Mouse (Mus musculus): ENCODE results near the gene Gm5662.
"Not testable (repeated sequence)": the region's sequence is repeated elsewhere in the genome, so short reads cannot be mapped to it uniquely, and the experiment has no call there.

Gm5662 gene

DNA sequence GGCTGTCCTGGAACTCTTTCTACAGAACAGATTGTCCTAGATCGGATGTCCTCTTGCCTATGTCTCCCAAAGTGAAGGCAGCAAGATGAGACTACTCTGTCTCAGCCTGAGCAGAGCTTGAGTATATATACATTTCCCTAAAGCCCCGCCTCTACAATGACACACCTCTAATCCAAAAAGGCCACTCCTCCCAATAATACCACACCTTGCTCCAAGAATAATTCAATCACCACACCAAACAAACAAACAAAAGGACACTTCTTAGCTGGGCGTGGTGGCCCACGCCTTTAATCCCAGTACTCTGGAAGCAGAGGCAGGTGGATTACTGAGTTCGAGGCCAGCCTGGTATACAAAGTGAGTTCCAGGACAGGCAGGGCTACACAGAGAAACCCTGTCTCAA lies at the start of gene Gm5662:
Gene Gm5662, minus strand, starts transcription at position 101 of the 400 bp plus-strand sequence.
- DNase-seq (ENCODE audit: low spot score) = not testable (repeated sequence)

DNA sequence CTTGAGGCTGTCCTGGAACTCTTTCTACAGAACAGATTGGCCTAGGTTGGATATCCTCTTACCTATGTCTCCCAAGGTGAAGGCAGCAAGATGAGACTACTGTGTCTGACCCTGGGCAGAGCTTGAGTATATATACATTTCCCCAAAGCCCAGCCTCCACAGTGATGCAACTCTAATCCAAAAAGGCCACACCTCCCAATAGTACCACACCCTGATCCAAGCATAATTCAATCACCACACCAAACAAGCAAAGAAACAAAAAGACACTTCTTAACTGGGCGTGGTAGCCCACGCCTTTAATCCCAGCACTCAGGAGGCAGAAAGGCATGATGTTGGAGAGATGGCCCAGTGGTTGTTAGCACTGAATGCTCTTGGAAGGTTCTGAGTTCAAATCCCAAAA lies 49.6 kb upstream of the Gm5662 start, which contains the start of gene Gm5039:
Gene Gm5039, minus strand, starts transcription at position 101 of the 400 bp plus-strand sequence.
- DNase-seq (ENCODE audit: low spot score) = not testable (repeated sequence)

DNA sequence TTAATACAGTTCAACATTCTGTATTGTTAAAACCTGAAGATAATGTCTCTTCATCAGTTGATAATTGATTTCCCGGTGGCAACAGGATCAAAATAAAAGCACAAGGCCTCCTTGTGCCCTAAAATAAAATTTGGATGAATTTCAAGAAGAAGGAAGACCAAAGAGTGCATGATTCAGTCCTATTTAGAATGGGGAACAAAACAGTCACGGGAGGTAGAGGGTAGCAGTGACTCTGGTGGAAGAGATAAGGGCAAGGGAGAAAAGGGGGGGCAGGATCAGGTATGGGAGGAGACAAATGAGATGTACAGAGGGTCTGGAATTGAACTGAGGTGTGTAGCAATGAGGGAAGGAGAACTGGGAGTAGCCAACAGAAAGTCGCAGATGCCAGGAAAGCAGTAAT lies 40.3 kb upstream of the Gm5662 start:
- DNase-seq (ENCODE audit: low spot score) = no peak

DNA sequence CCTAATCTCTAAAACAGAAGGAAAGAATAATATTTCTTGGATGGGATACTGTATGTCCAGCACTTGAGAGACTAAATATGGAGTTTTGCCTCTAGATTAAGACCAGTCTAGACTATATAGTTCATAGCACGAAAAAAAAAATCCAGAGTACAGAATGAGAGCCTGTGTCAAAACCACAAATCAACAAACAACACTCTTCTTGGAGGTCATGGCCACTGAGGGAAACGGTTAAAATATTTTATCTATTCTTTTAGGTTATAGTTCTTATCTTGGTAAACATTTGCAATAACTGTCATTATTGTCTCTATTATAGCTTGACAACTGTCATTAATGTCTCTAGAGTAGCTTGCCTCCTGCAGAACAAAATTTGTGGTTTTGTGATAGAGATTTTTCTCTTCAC lies 22.9 kb upstream of the Gm5662 start:
- not testable (repeated sequence) for DNase-seq (ENCODE audit: low spot score)

DNA sequence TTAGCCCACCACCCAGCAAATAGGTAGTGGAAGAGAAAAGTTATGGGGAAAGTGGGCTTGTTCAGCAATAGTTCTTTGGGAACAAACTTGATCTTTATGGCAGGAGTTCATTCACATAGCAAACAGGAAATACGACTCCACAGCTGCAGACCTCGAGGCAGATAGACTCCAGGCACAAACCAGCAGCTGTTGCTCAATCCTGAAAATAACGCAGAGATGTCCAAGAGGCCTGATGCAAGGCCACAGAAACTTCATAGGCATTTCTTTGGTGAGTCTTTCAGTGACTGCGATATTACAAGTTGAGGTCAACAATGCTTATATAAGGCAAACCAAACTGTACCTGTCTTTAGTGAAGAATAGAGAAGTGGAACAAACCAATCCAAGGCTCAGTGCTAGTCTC lies 18.8 kb upstream of the Gm5662 start:
- DNase-seq (ENCODE audit: low spot score) = not testable (repeated sequence)

DNA sequence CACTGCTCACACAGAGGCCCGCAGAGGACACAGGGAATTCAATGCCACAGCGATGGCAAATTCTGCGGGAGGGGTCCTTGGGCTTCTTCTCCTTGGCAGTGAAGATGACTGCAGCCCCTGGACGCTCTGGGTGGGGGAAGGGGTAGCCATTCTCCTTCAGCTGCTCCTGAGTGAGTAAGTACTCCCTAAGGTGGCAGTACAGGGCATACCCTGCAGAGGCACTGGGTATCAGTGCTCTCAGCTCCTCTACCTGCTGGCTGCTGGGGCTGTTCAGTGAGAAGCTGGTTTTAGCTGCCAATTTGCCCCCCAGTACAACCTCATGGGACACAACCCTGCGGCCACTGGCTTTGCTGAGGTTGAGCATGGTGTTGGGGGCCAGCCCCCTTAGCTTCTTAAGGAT lies 10.9 kb upstream of the Gm5662 start:
- DNase-seq (ENCODE audit: low spot score) = not testable (repeated sequence)

DNA sequence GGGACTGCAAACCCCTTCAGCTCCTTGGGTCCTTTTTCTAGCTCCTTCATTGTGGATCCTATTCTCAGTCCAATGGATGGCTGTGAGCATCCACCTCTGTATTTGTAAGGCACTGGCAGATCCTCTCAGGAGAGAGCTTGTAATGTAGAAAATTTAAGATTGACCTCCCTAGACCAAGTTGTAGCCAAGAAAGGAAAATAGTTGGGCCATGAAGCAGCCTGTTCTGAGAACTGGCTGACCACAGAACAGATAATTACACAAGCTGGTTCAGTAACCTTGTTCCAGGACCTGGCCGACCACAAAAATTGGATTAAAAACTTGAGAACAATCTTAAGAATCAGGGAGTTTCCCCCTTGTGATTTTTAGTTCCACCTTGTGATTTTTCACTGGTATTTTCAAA lies 17.1 kb downstream of the Gm5662 start:
- DNase-seq (ENCODE audit: low spot score) = no peak

DNA sequence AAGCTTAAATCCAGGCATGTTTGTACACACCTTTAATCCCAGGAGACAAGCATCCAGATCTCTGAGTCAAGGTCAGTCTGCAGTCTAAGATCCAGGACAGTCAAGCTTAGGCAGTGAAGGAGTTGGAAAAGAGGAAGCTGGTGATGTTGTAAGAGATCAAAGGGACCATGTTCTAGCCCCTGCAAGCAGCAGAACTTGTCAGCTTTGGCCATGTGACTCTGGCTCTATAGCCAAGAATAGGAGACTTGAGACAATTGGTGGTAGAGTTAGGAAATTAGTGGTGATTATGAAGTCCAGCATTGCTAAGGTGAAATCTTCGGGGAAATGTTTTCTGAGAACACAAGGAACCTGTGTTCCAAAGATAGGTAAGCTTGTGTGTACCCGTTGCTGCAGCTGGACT lies 18.4 kb downstream of the Gm5662 start:
- not testable (repeated sequence) for DNase-seq (ENCODE audit: low spot score)

DNA sequence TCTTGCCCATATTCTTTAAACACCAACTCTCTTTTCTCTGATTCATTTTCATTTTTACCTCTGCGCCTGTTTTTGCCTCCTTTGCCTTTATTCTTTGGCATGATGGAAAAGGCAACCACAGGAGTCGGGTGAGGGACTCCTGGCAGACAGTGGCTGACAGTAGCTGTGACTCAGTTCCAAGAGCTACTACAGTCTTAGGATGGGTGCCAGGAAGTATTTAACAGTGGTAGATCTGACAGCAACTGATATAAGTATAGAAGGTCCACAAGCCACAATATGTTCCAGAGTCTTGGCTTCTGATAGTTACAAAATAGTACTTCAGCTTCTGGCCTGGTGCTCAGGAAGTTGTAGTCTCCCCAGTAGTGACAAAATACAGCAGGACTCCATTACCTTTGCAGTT lies 24.3 kb downstream of the Gm5662 start, which contains the start of gene Gm8332:
Gene Gm8332, minus strand, starts transcription at position 101 of the 400 bp plus-strand sequence.
- DNase-seq (ENCODE audit: low spot score) = not testable (repeated sequence)

DNA sequence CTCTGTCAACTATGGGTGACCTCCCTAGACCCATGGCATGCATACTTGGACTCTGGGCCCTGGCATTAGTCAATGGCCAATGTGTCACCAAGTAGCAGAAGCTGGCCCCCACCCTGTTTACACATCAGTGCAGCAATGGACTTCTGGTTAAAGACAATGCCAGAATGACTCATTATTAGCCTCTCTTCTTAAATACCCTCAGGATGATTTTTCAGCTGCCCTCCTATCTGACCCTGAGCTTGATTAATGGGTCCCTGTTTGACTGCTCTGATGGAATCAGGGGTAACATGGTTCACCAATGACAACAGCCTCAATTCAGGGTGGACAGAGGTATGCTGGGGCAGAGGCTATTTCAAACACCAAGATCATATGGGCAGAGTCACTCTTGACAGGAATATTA lies 28.5 kb downstream of the Gm5662 start:
- not testable (repeated sequence) for DNase-seq (ENCODE audit: low spot score)

DNA sequence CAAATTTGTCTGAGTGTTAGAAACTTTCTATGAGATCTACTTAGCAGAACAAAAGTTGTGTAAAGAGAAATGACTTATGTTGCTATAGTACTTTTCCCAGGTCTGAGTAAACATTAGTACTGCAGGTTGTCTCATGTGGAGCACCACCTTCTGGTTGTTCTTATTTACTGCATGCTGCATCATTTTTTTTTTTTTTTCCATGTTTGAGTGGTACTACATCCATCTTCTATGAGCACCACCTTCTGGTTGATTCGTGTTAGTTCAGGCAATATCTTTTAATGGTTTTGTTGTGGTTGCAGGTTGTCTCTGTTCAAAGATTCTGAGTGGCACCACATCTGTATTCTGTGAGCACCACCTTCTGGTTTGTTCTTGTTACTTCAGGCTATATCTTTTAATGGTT lies 31.4 kb downstream of the Gm5662 start:
- not testable (repeated sequence) for DNase-seq (ENCODE audit: low spot score)

All from ovary, postnatal 10 days (tissue).